In genomic region chr13:6260321-6260865, GRCm38 (mm10) we compare ENCODE assay signal across 16 mouse cellular contexts.
"Had no signal": no experiment of that assay in that cellular context is flagged by ENCODE, and none has a peak within 500 bp of the region (broad histone marks: within the 10 kb centered on the region; RNA-seq: fewer than 3 reads in every experiment).

No protein-coding gene starts in this region.

- H3K27ac ChIP-seq: layer of hippocampus, adult 2 months; limb, embryonic 12.5 days; liver, embryonic 13.5 days; lung, embryonic 15.5 days; macrophage; neural tube, embryonic 15.5 days had no signal

- ATAC-seq: liver, postnatal 0 days had no signal

- H3K36me3 ChIP-seq: limb, embryonic 12.5 days; liver, embryonic 13.5 days; lung, embryonic 15.5 days; neural tube, embryonic 15.5 days had no signal

- H3K4me1 ChIP-seq: limb, embryonic 12.5 days; liver, embryonic 13.5 days; lung, embryonic 15.5 days; megakaryocyte, embryonic 14.5 days; neural tube, embryonic 15.5 days had no signal

- H3K9me3 ChIP-seq: limb, embryonic 12.5 days; liver, embryonic 13.5 days; lung, embryonic 15.5 days; megakaryocyte, embryonic 14.5 days; neural tube, embryonic 15.5 days had no signal

- H3K9ac ChIP-seq: limb, embryonic 12.5 days; liver, embryonic 13.5 days; liver, postnatal 0 days; lung, embryonic 15.5 days; neural tube, embryonic 15.5 days had no signal

- DNase-seq: kidney, adult 18-20 months; kidney, postnatal 10 days; kidney, postnatal 4 days; liver; liver, embryonic 13.5 days; liver, postnatal 0 days; lung, postnatal 14 days; midbrain, embryonic 14.5 days; right cerebral cortex, postnatal 14 days had no signal

- H3K4me2 ChIP-seq: limb, embryonic 12.5 days; liver, embryonic 13.5 days; lung, embryonic 15.5 days; neural tube, embryonic 15.5 days had no signal

- H3K27me3 ChIP-seq: limb, embryonic 12.5 days; liver, embryonic 13.5 days; lung, embryonic 15.5 days; megakaryocyte, embryonic 14.5 days; neural tube, embryonic 15.5 days had no signal

- H3K4me3 ChIP-seq: layer of hippocampus, adult 2 months; limb, embryonic 12.5 days; liver, embryonic 13.5 days; lung, embryonic 15.5 days; megakaryocyte, embryonic 14.5 days; myocyte; neural tube, embryonic 15.5 days had no signal
